Mouse (Mus musculus) splenic B cell, adult 2 months (primary cell): ENCODE results near the gene Hipk4.

Experiments used
- DNase-seq: peaks from one replicate; pipeline ENCODE4 v3.0.0-alpha.2; 2011; ENCODE audit warnings: low read depth, low spot score
- H3K27me3 ChIP-seq: 2 replicates; pipeline ENCODE4 v1.6.1; 2012; ENCODE audit warnings: mild to moderate bottlenecking, low read length, moderate library complexity, mixed read lengths; ENCODE audit not compliant: control insufficient read depth, poor library complexity, insufficient read depth, severe bottlenecking
- H3K36me3 ChIP-seq: 2 replicates; pipeline ENCODE4 v1.6.1; 2012; ENCODE audit warnings: mild to moderate bottlenecking, low read length, moderate library complexity, mixed read lengths; ENCODE audit not compliant: control insufficient read depth, poor library complexity, insufficient read depth, severe bottlenecking

Hipk4 gene

DNA sequence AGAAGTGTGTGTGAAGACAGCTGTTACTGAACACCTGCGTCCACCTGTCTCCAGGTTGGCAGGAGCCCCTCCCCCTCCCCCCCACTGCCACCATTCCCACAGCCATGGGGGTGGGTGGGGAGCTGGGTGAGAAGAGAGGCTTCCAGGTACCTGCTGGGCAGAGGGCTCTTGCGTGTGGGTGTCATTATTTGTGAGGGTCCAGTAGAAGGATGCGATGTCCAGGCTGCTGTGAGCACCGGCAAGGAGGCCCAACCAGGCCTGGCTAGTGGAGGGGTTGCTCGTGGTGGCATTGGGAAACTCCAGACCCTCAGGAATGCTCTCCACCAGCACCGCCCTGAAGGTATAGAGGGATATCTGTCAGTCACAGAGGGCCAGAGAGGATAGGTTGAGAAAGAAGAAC lies 17.9 kb downstream of the Hipk4 start:
- no peak for DNase-seq
- H3K27me3 ChIP-seq, result no peaks in the 10 kb centered on the region
- peaks cover 3% of the 10 kb centered on the region; the same call in 1 of the 2 replicates for H3K36me3 ChIP-seq

DNA sequence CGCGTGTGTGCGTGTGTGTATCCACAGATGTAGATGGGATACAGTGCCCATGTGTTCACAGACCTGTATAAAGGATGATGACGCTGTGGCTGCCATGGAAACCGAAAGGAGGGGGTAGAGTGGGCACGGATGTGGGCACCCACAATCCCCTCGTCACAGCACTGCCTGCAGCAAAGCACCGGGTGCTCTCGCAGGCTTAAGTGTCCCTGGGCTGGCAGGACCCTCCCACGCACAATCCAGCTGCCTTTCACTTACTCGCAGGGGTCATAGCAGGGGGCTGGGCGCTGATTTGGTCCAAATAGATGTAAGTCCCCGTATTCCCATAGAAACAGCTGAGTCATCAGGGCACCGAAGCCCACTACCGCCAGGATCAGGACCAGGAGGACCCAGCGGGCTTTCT lies 18.4 kb downstream of the Hipk4 start:
- Histone ChIP-seq H3K36me3 (no peaks in the 10 kb centered on the region), H3K27me3 (no peaks in the 10 kb centered on the region)
- DNase-seq, result peak; percentile 91

DNA sequence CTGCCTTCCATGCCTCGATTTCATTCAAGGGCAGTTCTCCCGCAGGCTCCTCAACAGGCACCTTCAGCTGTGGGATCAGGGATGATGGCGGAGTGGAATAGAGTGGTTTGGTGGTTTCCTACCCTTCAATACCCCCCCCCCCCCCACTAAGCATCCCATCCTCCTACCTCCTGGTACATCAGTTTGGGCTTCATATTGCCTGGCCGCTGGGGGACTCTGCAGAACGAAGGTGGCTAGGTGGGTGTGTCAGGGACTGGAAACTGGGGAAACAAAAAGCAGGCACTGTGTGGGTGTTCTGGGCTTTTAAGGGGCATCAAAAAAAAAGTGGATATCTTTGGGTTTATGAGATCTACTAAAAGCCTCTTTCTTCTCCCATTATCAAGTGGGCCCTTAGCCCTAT lies 18.9 kb downstream of the Hipk4 start:
- no peak for DNase-seq
- no peaks in the 10 kb centered on the region for H3K36me3 ChIP-seq
- no peaks in the 10 kb centered on the region for H3K27me3 ChIP-seq

DNA sequence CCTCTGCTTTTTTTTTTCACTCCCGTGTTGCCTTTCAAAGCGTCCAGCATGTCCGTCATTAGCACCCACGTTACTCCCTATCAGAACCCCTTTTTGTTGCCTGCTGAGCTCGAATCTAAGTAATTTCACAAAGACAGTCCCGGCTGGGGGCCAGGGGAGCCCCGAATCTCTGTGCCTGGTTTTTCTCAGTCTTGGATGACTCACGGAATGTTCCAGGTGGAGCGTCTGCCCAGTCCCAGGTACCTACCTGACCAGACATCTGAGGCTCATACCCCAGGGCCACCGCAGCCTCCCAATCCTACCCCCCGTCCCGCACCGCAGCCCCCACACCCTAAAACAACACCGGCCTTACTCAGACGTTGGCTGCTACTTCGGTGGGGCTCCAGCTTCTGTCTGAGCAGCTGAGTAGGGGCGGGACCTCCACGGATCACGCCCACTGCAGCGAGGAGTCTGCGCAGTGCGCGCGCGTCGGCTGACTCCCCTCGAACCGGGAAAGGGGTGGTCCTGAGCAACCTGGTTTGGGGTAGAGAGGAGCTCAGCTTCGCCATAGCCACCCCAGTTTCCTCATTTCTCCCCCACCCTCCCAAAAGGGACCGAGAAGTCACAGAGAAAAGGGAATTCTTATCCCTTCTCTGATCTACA lies 19.4 kb downstream of the Hipk4 start:
- Histone ChIP-seq H3K27me3 (no peaks in the 10 kb centered on the region), H3K36me3 (no peaks in the 10 kb centered on the region)
- DNase-seq, result peak; percentile 90

DNA sequence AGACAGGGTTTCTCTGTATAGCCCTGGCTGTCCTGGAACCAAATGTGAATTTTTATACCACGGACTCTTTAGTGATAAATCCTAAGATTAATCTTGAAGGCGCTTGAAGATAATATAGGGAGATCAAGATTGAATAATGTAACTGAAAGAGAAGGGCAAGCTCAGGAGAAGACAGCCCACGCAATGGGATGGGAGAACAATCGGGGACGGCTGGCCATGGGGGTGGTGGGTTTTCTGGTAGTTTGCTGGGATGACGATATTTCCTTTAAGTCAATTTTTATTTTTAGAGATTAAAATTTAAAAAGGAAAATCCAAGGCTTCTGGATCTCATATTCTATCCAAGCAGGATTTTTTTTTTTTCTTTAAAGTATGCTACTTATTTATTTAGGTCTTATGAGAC lies 20.0 kb downstream of the Hipk4 start:
- H3K27me3 ChIP-seq, result no peaks in the 10 kb centered on the region
- no peak for DNase-seq
- H3K36me3 ChIP-seq, result no peaks in the 10 kb centered on the region

DNA sequence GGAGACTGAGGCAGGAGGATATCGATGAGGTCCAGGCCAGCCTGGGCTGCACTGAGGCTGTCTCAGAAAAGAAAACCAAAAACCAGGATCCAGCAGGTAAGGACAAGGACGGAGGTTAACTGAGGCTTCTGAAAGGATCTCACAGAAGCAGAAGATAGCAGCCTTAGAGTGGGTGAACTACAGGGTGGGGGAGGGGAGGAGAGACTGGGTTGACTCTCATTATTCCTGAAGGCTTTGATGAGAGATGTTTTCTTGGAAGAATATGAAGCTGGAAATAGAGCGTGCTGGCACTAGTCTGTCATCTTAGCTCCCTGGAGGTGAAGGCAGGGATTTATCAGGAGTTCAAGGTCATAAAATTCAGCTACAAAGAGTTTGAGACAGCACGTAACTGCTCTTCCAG lies 20.8 kb downstream of the Hipk4 start:
- DNase-seq, result no peak
- Histone ChIP-seq H3K27me3 (no peaks in the 10 kb centered on the region), H3K36me3 (no peaks in the 10 kb centered on the region)

DNA sequence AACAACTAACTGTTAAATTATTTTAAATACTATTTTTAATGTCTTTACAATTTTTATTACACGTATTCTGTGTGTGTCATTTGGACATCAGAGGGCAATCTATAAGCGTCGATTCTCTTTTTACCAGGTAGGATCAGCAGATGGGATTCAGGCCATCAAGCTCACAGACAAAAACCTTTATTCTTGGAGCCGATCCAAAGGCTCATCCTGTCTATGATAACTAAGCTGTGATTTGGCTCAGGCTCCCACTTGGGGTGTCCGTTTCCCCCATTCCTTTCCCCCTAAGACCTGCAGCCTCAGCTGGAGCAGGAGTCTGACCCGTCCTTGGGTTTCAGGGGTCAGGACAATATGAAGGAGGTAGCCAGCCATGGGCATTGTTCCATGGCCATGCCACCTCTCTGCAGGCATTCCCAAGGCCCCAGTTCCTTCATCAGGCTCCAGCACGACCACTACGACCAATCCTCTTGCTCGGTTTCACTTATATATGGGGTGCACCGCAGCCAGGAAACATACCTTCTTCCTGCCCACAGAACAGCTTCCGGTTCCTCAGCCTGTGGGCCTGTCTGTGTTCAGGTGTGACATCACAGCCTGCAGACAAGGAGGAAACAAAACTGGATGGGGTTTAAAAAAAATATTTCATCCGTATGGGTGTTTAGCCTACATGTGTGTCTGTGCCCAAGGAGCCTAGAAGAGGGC lies 21.8 kb downstream of the Hipk4 start:
- DNase-seq, result peak; percentile 92
- H3K36me3 ChIP-seq, result no peaks in the 10 kb centered on the region
- no peaks in the 10 kb centered on the region for H3K27me3 ChIP-seq

DNA sequence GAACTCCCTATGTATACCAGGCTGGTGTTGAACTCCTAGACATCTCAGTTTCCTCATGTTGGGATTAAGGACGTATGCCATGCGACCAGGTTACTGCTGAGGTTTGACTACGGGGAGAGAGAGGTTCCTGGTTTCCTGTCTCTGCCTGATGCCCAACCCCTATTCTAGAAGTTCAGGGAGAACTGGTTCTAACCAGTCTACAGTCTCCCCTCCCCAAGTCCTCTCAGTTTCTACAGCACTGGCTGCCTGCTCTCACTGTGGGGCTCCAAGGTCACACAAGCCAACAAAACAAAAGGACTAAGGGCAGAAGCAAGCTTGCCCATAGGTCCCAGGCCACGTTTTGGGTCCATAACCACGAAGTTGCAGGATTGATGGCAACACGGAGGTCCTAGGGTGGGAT lies 26.5 kb downstream of the Hipk4 start:
- DNase-seq, result no peak

DNA sequence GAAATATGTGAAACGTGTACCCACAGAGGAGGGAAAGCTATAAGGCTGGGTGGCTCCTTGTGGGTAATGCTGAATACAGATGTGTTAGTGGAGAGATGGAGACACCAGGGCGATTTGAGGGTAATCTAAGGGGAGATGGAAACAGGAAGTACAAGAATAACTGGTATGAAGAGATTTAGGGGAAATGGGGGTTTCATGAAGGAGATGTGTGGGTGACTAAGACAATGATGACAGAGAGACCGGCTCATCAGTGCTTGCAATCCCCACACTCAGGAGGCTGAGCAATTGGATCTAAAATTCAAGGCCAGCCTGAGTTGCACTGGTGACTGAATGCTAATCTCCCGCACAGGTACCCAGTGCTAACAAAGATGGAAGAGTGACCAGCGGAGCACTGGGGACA lies 29.0 kb downstream of the Hipk4 start:
- H3K27me3 ChIP-seq, result no peaks in the 10 kb centered on the region
- peak; percentile 52 for DNase-seq
- H3K36me3 ChIP-seq, result no peaks in the 10 kb centered on the region

More for the DNA sequence above, 26.5 kb downstream of the Hipk4 start:
- no peaks in the 10 kb centered on the region for H3K36me3 ChIP-seq
- H3K27me3 ChIP-seq, result no peaks in the 10 kb centered on the region

DNA sequence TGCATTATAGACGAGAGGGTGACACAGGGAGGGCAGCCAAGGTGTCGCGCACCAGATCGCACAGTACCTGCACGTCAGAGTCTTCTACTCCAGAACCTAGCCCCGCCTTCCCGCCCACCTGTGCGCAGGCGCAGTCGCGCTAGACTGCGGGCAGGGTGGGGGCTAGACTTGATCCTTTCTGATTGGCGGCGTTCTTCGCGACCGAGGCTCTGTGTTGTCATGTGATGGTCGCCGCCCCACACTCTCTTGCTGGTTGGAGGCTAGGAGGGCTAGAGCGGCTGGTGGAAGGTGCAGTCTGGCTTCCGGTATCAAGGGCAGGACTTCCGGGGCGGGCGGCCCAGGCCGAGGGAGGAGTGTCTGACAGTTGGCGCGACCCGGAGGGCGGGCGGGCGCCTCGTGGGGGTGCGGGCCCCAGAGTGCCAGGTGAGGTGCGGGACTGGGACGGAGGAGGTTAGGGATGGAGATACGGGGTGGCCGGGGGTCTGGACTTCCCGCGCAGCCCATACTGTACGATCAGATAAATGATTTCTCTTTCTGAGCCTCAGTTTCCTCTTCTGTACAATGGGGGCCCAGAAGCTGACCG lies 30.0 kb downstream of the Hipk4 start, which contains the start of the genes Pld3 and 2310022A10Rik:
Gene Pld3, minus strand, starts transcription at position 288 of the 583 bp plus-strand sequence.
Gene 2310022A10Rik, plus strand, starts transcription at position 303 of the 583 bp plus-strand sequence.
- DNase-seq, result peak; percentile 98
- Histone ChIP-seq H3K36me3 (no peaks in the 10 kb centered on the region), H3K27me3 (no peaks in the 10 kb centered on the region)

DNA sequence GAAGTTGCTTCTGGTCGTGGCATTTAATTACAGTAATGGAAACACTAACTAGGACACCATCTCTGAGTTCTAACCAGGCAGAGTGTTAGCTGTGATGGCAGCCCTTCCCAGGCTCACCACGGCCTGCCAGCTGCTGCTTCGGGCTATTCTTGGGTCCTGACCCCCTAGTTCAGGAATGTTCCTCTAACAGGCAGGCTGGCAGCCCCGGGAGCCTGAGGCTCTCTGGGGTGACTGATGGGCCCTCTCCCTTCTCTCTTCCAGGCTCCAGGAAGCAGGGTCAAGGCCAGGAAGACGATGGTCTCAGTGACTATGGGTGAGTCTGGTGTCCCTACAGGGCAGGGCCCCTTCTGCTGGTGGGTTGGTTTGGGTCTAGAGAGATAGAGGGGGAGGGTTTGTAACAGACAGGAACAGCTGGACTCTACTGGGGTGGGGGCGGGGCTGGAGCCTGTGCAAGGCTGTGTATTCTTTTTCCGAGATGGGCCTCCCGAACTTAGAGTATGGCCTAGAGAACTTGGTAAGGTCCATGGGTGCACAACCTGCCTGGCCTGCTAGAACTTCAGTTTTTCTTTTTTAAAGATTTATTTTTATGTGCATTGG lies 37.3 kb downstream of the Hipk4 start:
- H3K27me3 ChIP-seq, result no peaks in the 10 kb centered on the region
- DNase-seq, result no peak

DNA sequence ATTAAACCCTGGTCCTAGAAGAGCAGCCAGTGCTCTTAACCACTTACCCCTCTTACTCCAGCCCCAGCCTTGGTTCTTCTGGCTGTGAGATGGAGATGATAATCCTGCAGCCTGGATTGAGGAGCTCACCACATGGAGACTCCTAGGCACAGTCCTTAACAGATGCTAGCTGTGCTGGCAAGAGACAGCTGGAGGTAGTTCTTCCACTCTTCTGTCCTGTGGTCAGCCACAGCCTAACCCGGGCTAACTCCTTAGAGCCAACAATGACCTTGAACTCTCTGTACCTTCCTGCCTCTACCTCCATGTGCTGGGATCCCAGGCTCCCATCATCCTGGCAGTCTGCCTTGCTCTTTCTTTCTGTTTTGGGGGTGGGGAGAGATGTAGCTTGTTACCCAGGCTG lies 37.9 kb downstream of the Hipk4 start:
- Histone ChIP-seq H3K27me3 (no peaks in the 10 kb centered on the region), H3K36me3 (peaks cover 13% of the 10 kb centered on the region)
- DNase-seq, result no peak

More for the DNA sequence above, 37.3 kb downstream of the Hipk4 start:
- H3K36me3 ChIP-seq, result peaks cover 10% of the 10 kb centered on the region

DNA sequence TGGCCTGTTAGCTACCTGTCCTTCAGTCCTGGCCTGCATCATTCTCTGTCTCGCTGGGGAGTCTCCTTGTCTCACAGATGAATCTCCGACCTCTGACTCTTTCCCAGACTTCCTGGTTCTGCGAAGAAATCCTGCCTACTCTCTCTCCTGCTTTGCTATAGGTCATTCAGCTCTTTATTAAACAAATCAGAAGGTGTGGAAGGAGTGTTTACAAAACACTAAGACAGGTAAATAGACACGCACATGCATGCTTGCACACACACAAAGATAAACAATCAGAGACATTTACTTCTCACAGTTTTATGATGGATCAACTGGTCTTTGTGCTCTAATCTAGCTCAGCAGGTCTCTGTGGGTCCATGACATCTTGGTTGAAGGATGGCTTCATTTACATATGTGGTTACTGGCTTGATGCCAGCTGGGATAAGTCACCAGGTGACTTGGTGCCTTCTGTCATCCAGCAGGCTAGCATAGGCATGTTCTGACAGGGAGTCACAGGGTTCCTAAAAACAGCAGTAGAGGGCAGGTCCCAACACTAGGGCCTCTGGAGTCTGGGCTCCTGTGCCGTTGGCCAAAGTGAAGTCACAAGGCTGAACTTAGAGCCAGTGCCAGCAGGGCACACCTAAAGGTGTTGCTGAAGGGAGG lies 46.6 kb downstream of the Hipk4 start:
- DNase-seq, result no peak
- H3K36me3 ChIP-seq, result peaks cover 13% of the 10 kb centered on the region
- no peaks in the 10 kb centered on the region for H3K27me3 ChIP-seq

DNA sequence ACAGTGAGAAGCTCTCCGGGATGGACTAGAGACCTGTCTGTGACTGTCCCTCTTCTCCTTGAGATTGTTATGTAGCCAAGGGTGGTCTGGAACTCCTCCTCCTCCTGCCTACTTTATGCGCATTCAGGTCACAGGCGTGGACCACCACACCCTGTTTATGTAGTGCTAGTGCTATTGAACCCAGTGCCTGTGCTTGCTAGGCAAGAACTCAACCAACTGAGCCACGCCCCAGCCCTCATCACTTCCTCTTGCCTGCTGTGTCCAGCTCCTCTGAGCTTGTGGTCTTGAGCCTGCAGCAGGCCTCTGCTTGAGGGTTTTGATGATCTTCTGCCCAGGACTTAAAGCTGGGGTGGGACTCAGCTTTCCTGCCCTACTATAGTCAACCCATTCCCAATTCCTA lies 49.1 kb downstream of the Hipk4 start:
- no peak for DNase-seq
- no peaks in the 10 kb centered on the region for H3K27me3 ChIP-seq
- peaks cover 8% of the 10 kb centered on the region for H3K36me3 ChIP-seq
